Mouse (Mus musculus): ENCODE measurements around the gene Rbp3. TPM values are rescaled to one million over a fixed set of nuclear protein-coding genes. Genes with fewer than 3 reads are reported as not detected.

Gene Rbp3
- not detected in 2 replicates for polyA plus RNA-seq (2015; fragmentation: Nextera tagmentation; extraction: Ambion mirVana)

GRCm38 (mm10) chr14:33953761-33954160 is at the start of gene Rbp3:
Gene Rbp3, plus strand, starts transcription at chr14:33954003.
- Histone ChIP-seq H3K9me3 (ENCODE audit: low read length) (no peaks in the 10 kb centered on the region), H3K4me3 (ENCODE audit: low read length) (no peak within 1 kb of the TSS), H3K4me1 (ENCODE audit: insufficient read depth, low read length) (no peaks in the 10 kb centered on the region), H3K9ac (replicated peaks; ENCODE audit: low read length) (no peak within 1 kb of the TSS), H3K27ac (ENCODE audit: low read length) (no peak within 1 kb of the TSS), H3K4me2 (replicated peaks; ENCODE audit: low read depth, low read length) (no peak within 1 kb of the TSS), H3K36me3 (ENCODE audit: insufficient read depth, low read length) (no peaks in the 10 kb centered on the region), H3K27me3 (ENCODE audit: insufficient read depth, low read length) (no peaks in the 10 kb centered on the region)
- ATAC-seq (ENCODE audit: low FRiP score, low TSS enrichment), result no peak
- 90% methylated on average over 5 of the region's 5 CpGs for WGBS

DNA sequence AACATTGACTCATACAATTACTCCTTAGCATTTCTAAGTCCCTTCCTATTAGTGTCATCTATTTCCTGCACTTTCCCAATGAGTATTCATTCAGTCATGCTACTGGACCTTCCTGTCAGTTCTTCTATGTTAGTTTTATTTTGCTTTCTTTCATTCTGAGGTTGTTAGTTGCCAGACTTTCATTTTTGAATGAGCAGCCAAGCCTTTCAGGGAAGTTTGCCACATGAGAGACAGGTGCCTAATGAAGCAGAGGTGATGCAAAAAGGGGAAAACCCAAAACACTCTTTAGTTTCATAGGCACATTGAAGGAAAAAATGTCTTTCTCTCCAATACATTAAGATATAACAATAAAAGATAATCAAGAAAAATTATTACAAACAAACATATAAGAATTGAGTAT is 49.0 kb upstream of the Rbp3 start:
- Histone ChIP-seq H3K27me3 (ENCODE audit: insufficient read depth, low read length) (no peaks in the 10 kb centered on the region), H3K9me3 (ENCODE audit: low read length) (no peaks in the 10 kb centered on the region; the same call in 1 of the 2 replicates), H3K4me2 (replicated peaks; ENCODE audit: low read depth, low read length) (no peak overlapping the region), H3K36me3 (ENCODE audit: insufficient read depth, low read length) (no peaks in the 10 kb centered on the region), H3K9ac (replicated peaks; ENCODE audit: low read length) (no peak overlapping the region), H3K4me3 (ENCODE audit: low read length) (no peak overlapping the region), H3K4me1 (ENCODE audit: insufficient read depth, low read length) (no peaks in the 10 kb centered on the region), H3K27ac (ENCODE audit: low read length) (no peak overlapping the region)
- no peak for ATAC-seq (ENCODE audit: low FRiP score, low TSS enrichment)

DNA sequence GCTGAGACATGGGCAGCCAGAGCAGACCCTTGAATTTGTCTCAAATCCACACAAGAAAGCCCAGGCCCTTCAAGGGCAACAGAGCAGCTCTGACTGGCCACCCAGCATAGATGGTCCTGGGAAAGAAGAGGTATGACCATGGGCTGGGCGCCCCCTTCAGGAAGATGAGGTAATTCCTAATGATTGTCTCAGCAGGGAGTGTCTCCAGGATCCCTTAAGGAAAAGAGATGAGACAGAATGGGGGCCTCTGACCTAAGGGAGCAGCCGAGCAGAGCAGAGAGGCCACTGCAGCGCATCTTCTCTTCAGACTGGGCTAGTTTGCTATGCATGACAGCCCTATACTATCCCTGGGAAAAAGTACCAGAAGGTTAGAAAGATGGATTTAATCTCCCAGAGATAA is 40.1 kb upstream of the Rbp3 start:
- ATAC-seq (ENCODE audit: low FRiP score, low TSS enrichment), result peak; percentile 59; the same call in 1 of the 2 replicates
- H3K4me2 ChIP-seq (replicated peaks; ENCODE audit: low read depth, low read length), result no peak overlapping the region
- H3K36me3 ChIP-seq (ENCODE audit: insufficient read depth, low read length), result no peaks in the 10 kb centered on the region
- no peaks in the 10 kb centered on the region for H3K4me1 ChIP-seq (ENCODE audit: insufficient read depth, low read length)
- H3K9me3 ChIP-seq (ENCODE audit: low read length), result no peaks in the 10 kb centered on the region
- no peak overlapping the region for H3K27ac ChIP-seq (ENCODE audit: low read length)
- H3K9ac ChIP-seq (replicated peaks; ENCODE audit: low read length), result no peak overlapping the region
- WGBS, result 18% methylated on average over 3 of the region's 3 CpGs
- peaks cover 13% of the 10 kb centered on the region for H3K27me3 ChIP-seq (ENCODE audit: insufficient read depth, low read length)
- H3K4me3 ChIP-seq (ENCODE audit: low read length), result no peak overlapping the region

DNA sequence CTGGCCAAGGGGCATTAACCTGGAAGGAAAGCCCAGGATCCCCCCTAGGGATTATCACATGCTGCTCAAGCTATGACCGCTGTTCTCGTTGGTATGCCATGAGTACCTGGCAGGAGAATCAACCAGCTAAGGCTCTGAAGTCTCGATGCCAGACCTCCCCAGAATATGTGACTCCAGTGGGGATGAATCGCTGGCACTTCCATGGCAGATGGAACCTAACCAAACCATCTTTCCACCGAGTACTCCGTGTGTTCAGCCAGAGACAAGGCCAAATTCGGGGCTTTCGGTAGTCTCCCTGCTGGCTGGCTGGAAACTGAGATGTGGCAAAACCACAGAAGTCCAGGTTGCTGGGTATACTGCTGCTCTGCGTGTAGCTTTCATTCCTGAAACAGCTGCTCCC is 39.6 kb upstream of the Rbp3 start:
- Histone ChIP-seq H3K36me3 (ENCODE audit: insufficient read depth, low read length) (no peaks in the 10 kb centered on the region), H3K9me3 (ENCODE audit: low read length) (no peaks in the 10 kb centered on the region), H3K4me3 (ENCODE audit: low read length) (no peak overlapping the region), H3K4me2 (replicated peaks; ENCODE audit: low read depth, low read length) (no peak overlapping the region), H3K9ac (replicated peaks; ENCODE audit: low read length) (no peak overlapping the region), H3K27ac (ENCODE audit: low read length) (no peak overlapping the region), H3K27me3 (ENCODE audit: insufficient read depth, low read length) (peaks cover 13% of the 10 kb centered on the region), H3K4me1 (ENCODE audit: insufficient read depth, low read length) (no peaks in the 10 kb centered on the region)
- WGBS, result 90% methylated on average over 9 of the region's 9 CpGs
- ATAC-seq (ENCODE audit: low FRiP score, low TSS enrichment), result no peak

DNA sequence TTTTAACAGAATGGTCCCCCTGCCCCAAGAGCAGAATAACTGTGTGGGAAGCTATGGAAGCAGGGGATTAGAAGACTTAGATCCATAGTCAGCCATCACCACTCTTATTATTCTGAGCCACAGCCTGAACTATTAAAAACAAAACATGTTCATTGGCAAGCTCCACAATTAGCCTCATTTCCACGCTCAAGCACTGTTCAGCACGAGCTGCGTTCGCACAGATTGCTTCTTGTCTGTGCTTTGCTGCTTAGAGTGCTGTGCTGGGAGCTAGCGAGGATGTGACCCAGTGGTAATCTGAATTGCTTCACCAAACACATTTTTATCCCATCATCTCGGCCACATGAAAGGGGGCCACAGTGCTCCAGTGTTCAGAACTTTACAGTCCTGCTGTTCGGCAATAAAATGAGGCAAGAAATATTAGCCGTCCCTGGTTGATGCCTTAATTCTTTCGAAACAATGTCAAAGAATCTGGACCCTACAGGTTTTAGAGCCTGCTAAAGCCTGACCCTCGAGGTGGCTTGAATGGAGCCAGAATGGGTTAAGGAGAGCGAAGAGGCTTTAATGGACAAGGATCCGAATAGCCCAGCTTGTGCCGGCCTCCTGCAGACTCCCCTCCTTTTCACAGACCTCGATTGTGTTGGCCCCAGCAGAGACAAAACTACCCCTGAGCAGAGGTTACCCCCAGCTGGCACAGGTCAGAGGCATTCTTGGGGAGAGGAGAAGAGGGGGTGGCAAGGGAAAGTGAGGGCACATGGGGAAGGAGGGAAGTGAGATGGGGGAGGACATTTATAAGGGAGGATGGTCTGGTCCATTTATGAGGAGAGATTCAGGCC is 32.9 kb upstream of the Rbp3 start:
- Histone ChIP-seq H3K36me3 (ENCODE audit: insufficient read depth, low read length) (no peaks in the 10 kb centered on the region), H3K9ac (replicated peaks; ENCODE audit: low read length) (no peak overlapping the region), H3K27me3 (ENCODE audit: insufficient read depth, low read length) (peaks cover 69% of the 10 kb centered on the region), H3K4me2 (replicated peaks; ENCODE audit: low read depth, low read length) (no peak overlapping the region), H3K4me1 (ENCODE audit: insufficient read depth, low read length) (peaks cover 11% of the 10 kb centered on the region), H3K9me3 (ENCODE audit: low read length) (no peaks in the 10 kb centered on the region), H3K4me3 (ENCODE audit: low read length) (no peak overlapping the region), H3K27ac (ENCODE audit: low read length) (no peak overlapping the region)
- no peak for ATAC-seq (ENCODE audit: low FRiP score, low TSS enrichment)
- 35% methylated on average over 14 of the region's 14 CpGs for WGBS

GRCm38 (mm10) chr14:33922771-33923167 is 31.0 kb upstream of the Rbp3 start:
- Histone ChIP-seq H3K9me3 (ENCODE audit: low read length) (no peaks in the 10 kb centered on the region), H3K4me2 (replicated peaks; ENCODE audit: low read depth, low read length) (peak overlapping the region; percentile 99), H3K27ac (ENCODE audit: low read length) (no peak overlapping the region), H3K4me3 (ENCODE audit: low read length) (peak overlapping the region; percentile 62), H3K36me3 (ENCODE audit: insufficient read depth, low read length) (no peaks in the 10 kb centered on the region), H3K9ac (replicated peaks; ENCODE audit: low read length) (peak overlapping the region; percentile 60; the same call in 1 of the 2 replicates), H3K4me1 (ENCODE audit: insufficient read depth, low read length) (peaks cover 11% of the 10 kb centered on the region), H3K27me3 (ENCODE audit: insufficient read depth, low read length) (peaks cover 73% of the 10 kb centered on the region)
- 10% methylated on average over 8 of the region's 8 CpGs for WGBS
- ATAC-seq (ENCODE audit: low FRiP score, low TSS enrichment), result no peak

- H3K9ac ChIP-seq (replicated peaks; ENCODE audit: low read length), result peak within 1 kb of the TSS; percentile 60
- WGBS, result under 1% methylated on average over 69 of the region's 85 CpGs
- H3K9me3 ChIP-seq (ENCODE audit: low read length), result no peaks in the 10 kb centered on the region
- peaks cover 11% of the 10 kb centered on the region for H3K4me1 ChIP-seq (ENCODE audit: insufficient read depth, low read length)
- peak within 1 kb of the TSS; percentile 99 for H3K4me2 ChIP-seq (replicated peaks; ENCODE audit: low read depth, low read length)
- ATAC-seq (ENCODE audit: low FRiP score, low TSS enrichment), result peak; percentile 77
- H3K27me3 ChIP-seq (ENCODE audit: insufficient read depth, low read length), result peaks cover 73% of the 10 kb centered on the region
- H3K36me3 ChIP-seq (ENCODE audit: insufficient read depth, low read length), result no peaks in the 10 kb centered on the region
- no peak within 1 kb of the TSS for H3K27ac ChIP-seq (ENCODE audit: low read length)
- H3K4me3 ChIP-seq (ENCODE audit: low read length), result peak within 1 kb of the TSS; percentile 62
These were observed 30.4 kb upstream of the Rbp3 start, which contains the start of gene Gdf10 for GRCm38 (mm10) chr14:33923168-33924070. Gene Gdf10, plus strand, starts transcription at chr14:33923587.

- peaks cover 36% of the 10 kb centered on the region for H3K27me3 ChIP-seq (ENCODE audit: insufficient read depth, low read length)
- H3K9ac ChIP-seq (replicated peaks; ENCODE audit: low read length), result no peak overlapping the region
- ATAC-seq (ENCODE audit: low FRiP score, low TSS enrichment), result no peak; the same call in 1 of the 2 replicates
- H3K9me3 ChIP-seq (ENCODE audit: low read length), result no peaks in the 10 kb centered on the region
- no peak overlapping the region for H3K27ac ChIP-seq (ENCODE audit: low read length)
- H3K4me1 ChIP-seq (ENCODE audit: insufficient read depth, low read length), result no peaks in the 10 kb centered on the region
- H3K36me3 ChIP-seq (ENCODE audit: insufficient read depth, low read length), result no peaks in the 10 kb centered on the region
- H3K4me3 ChIP-seq (ENCODE audit: low read length), result no peak overlapping the region
- 44% methylated on average over 17 of the region's 17 CpGs for WGBS
- H3K4me2 ChIP-seq (replicated peaks; ENCODE audit: low read depth, low read length), result no peak overlapping the region
These were observed 21.9 kb upstream of the Rbp3 start for GRCm38 (mm10) chr14:33931853-33932252.

GRCm38 (mm10) chr14:33932935-33933703 is 20.7 kb upstream of the Rbp3 start:
- WGBS, result 65% methylated on average over 10 of the region's 10 CpGs
- Histone ChIP-seq H3K4me1 (ENCODE audit: insufficient read depth, low read length) (no peaks in the 10 kb centered on the region), H3K27ac (ENCODE audit: low read length) (no peak overlapping the region), H3K4me3 (ENCODE audit: low read length) (no peak overlapping the region), H3K4me2 (replicated peaks; ENCODE audit: low read depth, low read length) (no peak overlapping the region), H3K27me3 (ENCODE audit: insufficient read depth, low read length) (peaks cover 33% of the 10 kb centered on the region), H3K9me3 (ENCODE audit: low read length) (no peaks in the 10 kb centered on the region), H3K9ac (replicated peaks; ENCODE audit: low read length) (no peak overlapping the region), H3K36me3 (ENCODE audit: insufficient read depth, low read length) (no peaks in the 10 kb centered on the region)
- peak; percentile 39 for ATAC-seq (ENCODE audit: low FRiP score, low TSS enrichment)
